Mouse (Mus musculus) spleen, adult 2 months (tissue): ENCODE results near the gene Olfr1417.

Experiments used
- CTCF ChIP-seq: fragments of 200-500 bp; IDR thresholded peaks from 2 replicates; pipeline ENCODE4 v1.5.1; 2011; ENCODE audit warnings: mild to moderate bottlenecking, inconsistent platforms; ENCODE audit not compliant: insufficient read depth, insufficient read length, insufficient replicate concordance; ENCODE audit errors: extremely low read depth
- POLR2A ChIP-seq: fragments of 200-500 bp; IDR thresholded peaks from 2 replicates; pipeline ENCODE4 v1.6.1; 2011; ENCODE audit warnings: low read depth, low read length, inconsistent platforms

DNA sequence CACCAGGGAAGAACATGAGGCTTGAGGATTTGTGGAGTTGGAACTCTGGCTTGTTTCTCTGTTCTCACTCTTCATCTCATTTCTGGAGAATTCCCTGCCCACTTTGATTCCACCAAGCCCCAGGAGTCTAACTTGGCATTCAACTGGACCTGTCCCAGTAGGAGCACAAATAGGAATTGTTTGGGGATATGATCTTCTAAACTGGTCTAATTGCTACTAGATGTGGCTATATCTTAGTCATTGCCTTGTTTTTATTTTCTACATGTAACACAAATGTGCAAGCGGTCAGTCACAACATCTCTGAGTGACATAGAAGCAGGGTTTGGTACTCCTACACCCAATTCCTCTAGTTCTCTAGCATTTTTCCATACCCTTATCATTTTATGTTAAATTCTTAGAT, 21.9 kb upstream of the Olfr1417 start, which contains the start of gene Olfr1418:
- TF ChIP-seq CTCF (no peak), POLR2A (no peak)
